Mouse (Mus musculus) CH12.LX (cell line): ENCODE results near the gene Krtap31-2.

ENCODE experiments used
- CTCF ChIP-seq, 2 experiments: IDR thresholded peaks in 1 of 2; conservative IDR thresholded peaks in 1 of 2; 2 replicates each; pipeline ENCODE4 v1.5.1; 2011 to 2012; ENCODE audit warnings: low read depth in 2 of 2, low read length in 2 of 2, improper control_type of control experiment in 1 of 2, inconsistent platforms in 1 of 2, mild to moderate bottlenecking in 1 of 2, moderate library complexity in 1 of 2
- EP300 ChIP-seq: IDR thresholded peaks from 2 replicates; pipeline ENCODE4 v1.6.1; 2011; ENCODE audit warnings: low read length, improper control_type of control experiment
- IRF4 ChIP-seq: IDR thresholded peaks from 2 replicates; pipeline ENCODE4 v1.6.1; 2014; ENCODE audit warnings: low read depth, mild to moderate bottlenecking, inconsistent platforms, low read length, improper control_type of control experiment
- JUN ChIP-seq: IDR thresholded peaks from 2 replicates; pipeline ENCODE4 v1.6.1; 2011; ENCODE audit warnings: low read depth, mild to moderate bottlenecking, low read length, improper control_type of control experiment, moderate library complexity; ENCODE audit not compliant: insufficient read depth
- JUND ChIP-seq: conservative IDR thresholded peaks from 2 replicates; pipeline ENCODE4 v1.6.1; 2011; ENCODE audit warnings: low read depth, low read length, improper control_type of control experiment
- MYC ChIP-seq: IDR thresholded peaks from 2 replicates; pipeline ENCODE4 v1.6.1; 2011; ENCODE audit warnings: low read depth, mild to moderate bottlenecking, improper control_type of control experiment, low read length
- POLR2A ChIP-seq: IDR thresholded peaks from 2 replicates; pipeline ENCODE4 v1.6.1; 2011; ENCODE audit warnings: low read depth, mild to moderate bottlenecking, improper control_type of control experiment, low read length
- USF1 ChIP-seq: IDR thresholded peaks from 2 replicates; pipeline ENCODE4 v1.6.1; 2014; ENCODE audit warnings: low read depth, mild to moderate bottlenecking, inconsistent platforms, low read length, improper control_type of control experiment
- USF2 ChIP-seq: conservative IDR thresholded peaks from 2 replicates; pipeline ENCODE4 v1.6.1; 2011; ENCODE audit warnings: low read depth, low read length, improper control_type of control experiment

DNA sequence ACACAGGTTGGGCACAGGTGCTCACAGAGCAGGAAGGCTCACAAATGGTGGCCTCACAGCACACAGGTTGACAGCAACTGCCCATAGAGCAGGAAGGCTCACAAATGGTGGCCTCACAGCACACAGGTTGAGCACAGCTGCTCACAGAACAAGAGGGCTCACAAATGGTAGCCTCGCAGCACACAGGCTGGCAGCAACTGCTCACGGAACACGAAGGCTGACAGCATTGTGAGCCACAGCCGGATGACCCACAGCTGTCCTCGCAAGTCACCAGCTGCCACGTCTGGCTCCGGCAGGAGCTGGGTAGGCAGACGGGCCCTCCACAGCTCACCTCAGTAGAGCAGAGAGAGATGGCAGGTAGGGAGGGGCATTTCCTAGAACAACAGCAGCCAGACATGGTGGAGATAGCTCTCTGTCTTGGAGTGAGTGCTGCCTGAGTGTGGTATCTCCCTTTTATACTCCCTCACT, 50.1 kb downstream of the Krtap31-2 start, which contains the start of gene Krtap16-1:
- TF ChIP-seq CTCF (conservative IDR thresholded peaks at IDR 0.05 in 1 of 2, IDR thresholded peaks at IDR 0.05 in 1 of 2; ENCODE audit: low read depth in 2 of 2, low read length in 2 of 2) (no peak), EP300 (no peak), USF1 (no peak), USF2 (no peak), POLR2A (no peak), MYC (no peak), JUND (no peak), JUN (no peak), IRF4 (no peak)
